Mouse (Mus musculus) stomach, embryonic 16.5 days (tissue): ENCODE results near the gene Ncoa7. TPM values are rescaled to one million over a fixed set of nuclear protein-coding genes. Genes with fewer than 3 reads are reported as not detected.

Experiments used
- ATAC-seq: fragments of 200-750 bp; cut with Nextera tagmentation; 2 replicates; pipeline ENCODE4 v1.8.0; 2017; ENCODE audit warnings: moderate number of reproducible peaks, moderate TSS enrichment; ENCODE audit not compliant: insufficient read depth, low FRiP score
- H3K27ac ChIP-seq: fragments of 300-500 bp; sonication (generic); 2 replicates; pipeline ENCODE4 v1.5.1; 2014; ENCODE audit warnings: low read length
- H3K27me3 ChIP-seq: fragments of 300-500 bp; sonication (generic); 2 replicates; pipeline ENCODE4 v1.6.1; 2014; ENCODE audit warnings: low read length, control low read depth, mixed read lengths; ENCODE audit not compliant: control insufficient read depth, insufficient read depth
- H3K36me3 ChIP-seq: fragments of 300-500 bp; sonication (generic); 2 replicates; pipeline ENCODE4 v1.6.1; 2014; ENCODE audit warnings: low read length; ENCODE audit not compliant: control insufficient read depth, insufficient read depth
- H3K4me1 ChIP-seq: fragments of 300-500 bp; sonication (generic); 2 replicates; pipeline ENCODE4 v1.6.1; 2014; ENCODE audit warnings: low read length, control low read depth, mixed read lengths; ENCODE audit not compliant: control insufficient read depth, insufficient read depth
- H3K4me2 ChIP-seq: fragments of 300-500 bp; sonication (generic); 2 replicates; pipeline ENCODE4 v1.6.1; 2014; ENCODE audit warnings: low read depth, low read length, mixed read lengths
- H3K4me3 ChIP-seq: fragments of 300-500 bp; sonication (generic); replicated peaks from 2 replicates; pipeline ENCODE4 v1.5.1; 2014; ENCODE audit warnings: mild to moderate bottlenecking, low read length
- H3K9ac ChIP-seq: fragments of 300-500 bp; sonication (generic); 2 replicates; pipeline ENCODE4 v1.6.1; 2014; ENCODE audit warnings: low read length
- H3K9me3 ChIP-seq: fragments of 300-500 bp; sonication (generic); replicated peaks from 2 replicates; pipeline ENCODE4 v1.6.1; 2016; ENCODE audit warnings: low read length, control low read depth; ENCODE audit not compliant: control insufficient read depth
- WGBS: fragments of 180-500 bp; shearing (Covaris S2); extraction: QIAGEN DNeasy Blood & Tissue Kit; methylation state at CpG from one replicate; pipeline ENCODE4 v1.1.7; 2014; 5-methylcytosine and 5-hydroxymethylcytosine counted together
- polyA plus RNA-seq: library from polyadenylated mRNA; unstranded; fragments of >200 nt; fragmentation: Nextera tagmentation; extraction: Ambion mirVana; gene quantifications from 2 replicates; pipeline ENCODE4 v1.2.1, GENCODE M21; 2015

Gene Ncoa7
- polyA plus RNA-seq, 1 experiment from 2014 or later, result 11.9 TPM

DNA sequence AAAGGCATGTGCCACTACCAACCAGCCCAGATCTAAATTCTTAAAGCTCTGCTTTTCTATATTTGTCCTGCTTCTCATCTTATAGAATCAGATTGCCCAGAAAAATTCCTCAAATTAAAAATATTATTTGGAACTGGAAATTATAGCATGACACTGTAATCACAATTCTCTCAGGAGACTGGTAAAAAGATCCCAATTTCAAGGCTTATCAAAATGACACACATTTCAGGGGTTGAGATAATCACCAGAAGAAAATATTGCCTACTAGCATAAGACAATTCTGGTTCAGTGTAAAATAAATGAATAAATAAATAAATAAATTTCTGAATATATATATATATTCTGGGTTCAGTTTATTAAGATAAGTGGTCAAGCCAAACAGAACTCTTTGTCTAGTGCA lies 193.5 kb downstream of the Ncoa7 start:
- Histone ChIP-seq H3K4me3 (no peak overlapping the region), H3K4me2 (no peak overlapping the region), H3K27me3 (no peaks in the 10 kb centered on the region), H3K4me1 (no peaks in the 10 kb centered on the region), H3K36me3 (no peaks in the 10 kb centered on the region), H3K9me3 (no peaks in the 10 kb centered on the region), H3K27ac (no peak overlapping the region), H3K9ac (no peak overlapping the region)
- no peak for ATAC-seq

DNA sequence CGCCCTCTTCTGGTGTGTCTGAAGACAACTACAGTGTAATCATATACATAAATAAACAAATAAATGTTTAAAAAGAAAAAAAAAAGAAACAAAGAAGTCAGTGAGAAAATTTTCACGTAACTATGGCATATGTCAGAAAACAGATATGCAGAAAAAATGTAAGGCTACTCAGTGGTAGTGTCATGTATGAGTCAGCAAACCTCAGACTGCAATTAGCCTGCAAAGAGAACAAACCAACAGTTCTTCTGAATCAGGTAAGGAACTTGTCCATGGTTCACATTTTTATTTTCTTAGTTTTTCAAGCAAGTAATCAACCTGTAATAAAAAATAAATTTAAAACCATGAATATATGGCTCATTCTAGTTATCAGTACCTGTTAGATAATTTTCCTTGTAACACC lies 195.0 kb downstream of the Ncoa7 start:
- no peaks in the 10 kb centered on the region for H3K4me1 ChIP-seq
- no peaks in the 10 kb centered on the region for H3K36me3 ChIP-seq
- no peak for ATAC-seq
- no peak overlapping the region for H3K4me2 ChIP-seq
- 74% methylated on average over 2 of the region's 2 CpGs for WGBS
- H3K9ac ChIP-seq, result no peak overlapping the region
- no peaks in the 10 kb centered on the region for H3K9me3 ChIP-seq
- H3K4me3 ChIP-seq, result no peak overlapping the region
- H3K27me3 ChIP-seq, result no peaks in the 10 kb centered on the region
- H3K27ac ChIP-seq, result no peak overlapping the region

DNA sequence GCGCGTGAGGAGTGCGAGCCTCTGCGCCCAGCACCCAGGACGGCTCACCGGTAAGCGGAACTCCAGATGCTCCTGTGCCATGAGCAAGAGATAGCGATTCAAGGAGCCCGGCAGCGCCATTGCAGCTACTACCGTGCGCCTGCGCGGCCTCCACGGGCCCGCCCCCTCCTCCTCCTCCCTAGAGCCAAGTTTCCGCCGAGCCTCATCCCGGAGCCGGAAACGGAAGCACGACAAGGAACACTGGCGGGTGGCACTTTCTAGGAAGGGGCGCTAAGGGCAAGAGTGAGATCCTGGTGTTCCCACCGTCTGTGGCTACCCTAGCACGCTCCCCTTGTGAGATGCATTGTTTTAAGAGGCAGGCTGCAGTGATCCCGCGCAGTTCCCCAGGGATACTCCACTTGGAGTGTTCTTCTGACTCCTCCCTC lies 202.6 kb downstream of the Ncoa7 start, which contains the start of gene Trmt11:
Gene Trmt11 (minus strand): TSS at position 208 of the 425 bp plus-strand sequence.
- ATAC-seq, result peak; percentile 96
- peak within 1 kb of the TSS; percentile 83 for H3K9ac ChIP-seq
- no peaks in the 10 kb centered on the region for H3K9me3 ChIP-seq
- H3K36me3 ChIP-seq, result no peaks in the 10 kb centered on the region
- peak within 1 kb of the TSS; percentile 61 for H3K4me3 ChIP-seq
- H3K27me3 ChIP-seq, result no peaks in the 10 kb centered on the region
- peaks cover 11% of the 10 kb centered on the region; the same call in 1 of the 2 replicates for H3K4me1 ChIP-seq
- WGBS, result under 1% methylated on average over 28 of the region's 28 CpGs
- peak within 1 kb of the TSS; percentile 81 for H3K27ac ChIP-seq
- H3K4me2 ChIP-seq, result peak within 1 kb of the TSS; percentile 81

DNA sequence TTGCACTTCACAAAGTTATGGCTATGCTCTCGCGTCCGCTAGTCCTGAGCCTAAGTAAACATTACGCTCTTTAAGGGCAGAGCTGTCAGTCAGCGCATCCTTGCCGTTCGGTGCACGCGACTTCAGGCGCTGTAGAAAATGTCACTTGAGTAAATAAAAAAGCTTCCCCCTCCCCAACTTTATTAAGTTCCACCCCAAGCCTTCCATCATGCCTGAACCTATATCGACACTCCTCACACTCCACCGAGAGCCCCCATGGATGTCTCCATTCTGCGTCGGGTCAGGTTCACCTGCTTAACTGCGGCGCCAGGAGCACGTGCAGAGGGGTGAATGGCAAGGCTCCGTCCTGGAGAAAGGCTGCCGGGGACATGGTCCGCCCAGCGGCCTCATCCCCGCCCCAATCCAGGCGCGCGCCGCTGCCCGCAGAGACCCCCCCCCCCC lies 203.0 kb downstream of the Ncoa7 start:
- H3K4me3 ChIP-seq, result peak overlapping the region; percentile 61

DNA sequence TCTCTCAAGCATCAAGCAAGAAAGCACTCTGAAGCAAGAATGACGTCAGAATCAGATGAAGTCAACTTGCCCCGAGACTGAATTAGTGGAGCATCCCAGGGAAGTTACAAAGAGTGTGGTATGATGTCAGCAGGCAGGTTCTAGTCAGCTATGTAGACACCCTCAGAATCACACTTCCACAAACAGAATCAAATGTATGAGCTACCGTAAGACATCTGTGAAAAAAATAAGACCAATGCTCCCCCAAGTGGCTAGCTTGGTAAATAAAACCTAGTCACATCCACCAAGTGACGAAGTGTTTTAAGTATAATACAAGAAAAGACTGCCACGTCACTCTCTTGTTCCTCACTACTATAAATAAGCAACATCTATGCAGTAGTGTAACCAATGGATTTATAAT lies 216.1 kb downstream of the Ncoa7 start:
- H3K4me2 ChIP-seq, result no peak overlapping the region
- H3K36me3 ChIP-seq, result 0 out of 2 replicates have a peak, but pooled peaks cover 8% of the 10 kb centered on the region
- H3K9ac ChIP-seq, result no peak overlapping the region
- no peaks in the 10 kb centered on the region for H3K4me1 ChIP-seq
- no peak overlapping the region for H3K27ac ChIP-seq
- H3K4me3 ChIP-seq, result no peak overlapping the region
- no peak for ATAC-seq
- H3K27me3 ChIP-seq, result no peaks in the 10 kb centered on the region
- WGBS, result 70% methylated on average over 5 of the region's 5 CpGs
- H3K9me3 ChIP-seq, result no peaks in the 10 kb centered on the region

More for the DNA sequence above, 203.0 kb downstream of the Ncoa7 start:
- Histone ChIP-seq H3K9ac (peak overlapping the region; percentile 83), H3K36me3 (no peaks in the 10 kb centered on the region), H3K27me3 (no peaks in the 10 kb centered on the region), H3K9me3 (no peaks in the 10 kb centered on the region), H3K4me1 (peaks cover 11% of the 10 kb centered on the region; the same call in 1 of the 2 replicates), H3K27ac (peak overlapping the region; percentile 67), H3K4me2 (peak overlapping the region; percentile 81)
- whole genome bisulfite sequencing, result under 1% methylated on average over 27 of the region's 27 CpGs
- ATAC-seq, result peak; percentile 80

DNA sequence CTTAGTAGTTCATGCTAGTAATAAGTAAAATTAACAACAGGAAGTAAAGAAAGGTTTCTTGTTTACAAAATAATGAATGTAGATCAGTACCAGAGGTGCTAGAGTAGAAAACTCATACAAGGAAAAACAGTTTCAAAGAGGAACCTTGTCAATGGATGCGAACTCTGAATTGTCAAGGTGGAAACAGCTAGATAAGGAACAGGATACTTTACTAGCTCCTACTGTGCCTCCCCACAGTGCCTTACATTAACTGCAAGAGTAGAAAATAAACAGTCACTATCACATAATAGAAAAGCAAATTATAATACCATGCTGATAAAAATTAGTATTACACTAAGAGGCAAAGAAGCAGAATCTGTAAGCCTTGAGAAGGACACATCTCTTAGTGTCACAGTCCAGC lies 217.4 kb downstream of the Ncoa7 start:
- WGBS, result 89% methylated on average over 1 of the region's 1 CpGs
- Histone ChIP-seq H3K4me1 (no peaks in the 10 kb centered on the region), H3K27me3 (no peaks in the 10 kb centered on the region), H3K9me3 (no peaks in the 10 kb centered on the region), H3K36me3 (0 out of 2 replicates have a peak, but pooled peaks cover 10% of the 10 kb centered on the region), H3K9ac (no peak overlapping the region), H3K4me2 (no peak overlapping the region), H3K4me3 (no peak overlapping the region), H3K27ac (no peak overlapping the region)
- no peak for ATAC-seq

Other genes with a start within 250 kb of the Ncoa7 start
- gene Trmt11, start 202.6 kb downstream of the Ncoa7 start, polyA plus RNA-seq, result 25.2 and 30.5 TPM in 2 replicates
- 33.0 and 36.3 TPM in 2 replicates for gene Hint3, start 173.7 kb downstream of the Ncoa7 start, polyA plus RNA-seq
- gene Hey2, start 39.5 kb upstream of the Ncoa7 start, polyA plus RNA-seq, result 4.7 and 5.6 TPM in 2 replicates